Mouse (Mus musculus): ENCODE data around the gene Gm26938.

DNA sequence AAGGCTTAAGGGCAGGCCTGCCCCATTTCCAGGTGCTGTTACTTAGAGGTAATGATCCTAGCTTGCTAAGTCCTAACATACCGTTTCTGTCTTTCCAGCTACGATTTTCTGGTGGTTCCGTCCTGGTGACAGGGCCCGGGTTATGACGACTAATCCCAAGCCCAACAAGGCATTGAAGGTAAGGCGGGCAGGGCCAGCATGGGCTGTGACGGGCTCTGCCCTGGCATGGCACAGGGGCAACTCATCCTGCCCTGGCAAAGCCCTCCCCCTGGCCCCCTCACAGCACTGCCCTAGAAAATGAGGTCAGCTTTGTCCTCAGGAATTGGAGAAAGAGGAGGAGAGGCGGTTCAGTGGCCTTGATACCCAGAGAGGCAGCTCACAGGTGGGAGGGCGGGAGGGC lies 27.2 kb downstream of the Gm26938 start:
- TF ChIP-seq CTCF (IDR thresholded peaks at IDR 0.05; ENCODE audit: control insufficient read depth, insufficient read depth, insufficient replicate concordance, low read depth, low read length), result no peak
- TF ChIP-seq POLR2A (IDR thresholded peaks at IDR 0.05; ENCODE audit: control insufficient read depth, low read depth, low read length), result no peak

Data from testis, adult 2 months (tissue).